Mouse (Mus musculus) intestine, postnatal 0 days (tissue): ENCODE measurements at regions not wholly inside any gene's neighbourhood (a gene's known extent, or its start where the extent isn't known, plus 50 kb on each side); places are given as distances from the start of the nearest gene placed in this dataset.

Experiments used
- ATAC-seq: fragments of 200-750 bp; cut with Nextera tagmentation; 2 replicates; pipeline ENCODE4 v1.8.0; 2017; ENCODE audit warnings: mild to moderate bottlenecking, moderate TSS enrichment, moderate library complexity
- H3K27ac ChIP-seq: fragments of 300-500 bp; sonication (generic); 2 replicates; pipeline ENCODE4 v1.5.1; 2014; ENCODE audit warnings: mild to moderate bottlenecking, low read depth, low read length, moderate library complexity
- H3K27me3 ChIP-seq: fragments of 300-500 bp; sonication (generic); replicated peaks from 2 replicates; pipeline ENCODE4 v1.6.1; 2014; ENCODE audit warnings: low read length, mixed read lengths; ENCODE audit not compliant: control insufficient read depth, insufficient read depth
- H3K36me3 ChIP-seq: fragments of 300-500 bp; sonication (generic); 2 replicates; pipeline ENCODE4 v1.6.1; 2014; ENCODE audit warnings: mild to moderate bottlenecking, moderate library complexity; ENCODE audit not compliant: control insufficient read depth, insufficient read depth
- H3K4me1 ChIP-seq: fragments of 300-500 bp; sonication (generic); replicated peaks from 2 replicates; pipeline ENCODE4 v1.6.1; 2014; ENCODE audit warnings: antibody characterized with exemption, low read length, mixed read lengths; ENCODE audit not compliant: control insufficient read depth, insufficient read depth
- H3K4me2 ChIP-seq: fragments of 300-500 bp; sonication (generic); replicated peaks from 2 replicates; pipeline ENCODE4 v1.6.1; 2014; ENCODE audit warnings: low read depth, mild to moderate bottlenecking, moderate library complexity
- H3K4me3 ChIP-seq: fragments of 300-500 bp; sonication (generic); 2 replicates; pipeline ENCODE4 v1.5.1; 2014; ENCODE audit warnings: low read depth, low read length
- H3K9ac ChIP-seq: fragments of 300-500 bp; sonication (generic); 2 replicates; pipeline ENCODE4 v1.6.1; 2014; ENCODE audit warnings: mild to moderate bottlenecking, low read depth, low read length
- H3K9me3 ChIP-seq: fragments of 300-500 bp; sonication (generic); 2 replicates; pipeline ENCODE4 v1.6.1; 2016; ENCODE audit warnings: mixed run types; ENCODE audit not compliant: control insufficient read depth
- CTCF ChIP-seq: sonication (generic); IDR thresholded peaks from 2 replicates; pipeline ENCODE4 v1.5.1; 2016; ENCODE audit warnings: low read depth, mild to moderate bottlenecking, control low read depth, antibody characterized with exemption, moderate library complexity
- WGBS: fragments of 180-500 bp; shearing (Covaris S2); extraction: QIAGEN DNeasy Blood & Tissue Kit; methylation state at CpG from one replicate; pipeline ENCODE4 v1.1.7; 2014; 5-methylcytosine and 5-hydroxymethylcytosine counted together

- Histone ChIP-seq H3K27ac (no peak overlapping the region), H3K9me3 (no peaks in the 10 kb centered on the region), H3K4me2 (no peak overlapping the region), H3K9ac (no peak overlapping the region), H3K36me3 (no peaks in the 10 kb centered on the region), H3K4me1 (no peaks in the 10 kb centered on the region), H3K27me3 (no peaks in the 10 kb centered on the region), H3K4me3 (no peak overlapping the region)
- no peak for ATAC-seq
- no peak for TF ChIP-seq CTCF
- 63% methylated on average over 5 of the region's 5 CpGs for WGBS
These were observed 417.9 kb upstream of the Zfp703 start for GRCm38 (mm10) chr8:26559196-26559595.

DNA sequence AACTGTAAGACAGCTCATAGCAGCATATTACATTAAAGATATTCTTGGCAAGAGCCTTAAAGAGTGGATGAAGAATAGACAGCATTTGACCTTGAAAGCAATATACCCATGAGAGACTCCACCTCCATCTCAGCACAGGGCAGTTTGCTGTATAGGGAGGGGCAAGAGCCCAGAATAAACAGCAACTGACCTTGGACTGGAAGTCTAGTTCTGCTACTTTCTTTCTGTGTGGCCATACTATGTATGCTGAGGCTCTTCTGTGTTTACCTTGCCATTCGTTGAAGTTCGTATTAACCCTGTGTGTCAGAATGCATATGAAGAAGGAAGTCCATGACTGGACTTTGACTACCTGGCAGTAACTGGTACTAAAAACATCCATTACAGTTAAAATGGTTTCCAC lies 414.0 kb upstream of the Zfp703 start:
- Histone ChIP-seq H3K27me3 (no peaks in the 10 kb centered on the region), H3K4me2 (no peak overlapping the region), H3K4me3 (no peak overlapping the region), H3K36me3 (no peaks in the 10 kb centered on the region), H3K4me1 (no peaks in the 10 kb centered on the region), H3K9ac (no peak overlapping the region), H3K9me3 (no peaks in the 10 kb centered on the region), H3K27ac (no peak overlapping the region)
- no peak for TF ChIP-seq CTCF
- 29% methylated on average over 2 of the region's 2 CpGs for WGBS
- ATAC-seq: 0 out of 2 replicates have a peak, but pooled peaks have one; percentile 19

- Histone ChIP-seq H3K9me3 (no peaks in the 10 kb centered on the region), H3K27ac (no peak overlapping the region), H3K4me3 (no peak overlapping the region), H3K4me1 (no peaks in the 10 kb centered on the region), H3K9ac (no peak overlapping the region), H3K36me3 (no peaks in the 10 kb centered on the region), H3K27me3 (no peaks in the 10 kb centered on the region), H3K4me2 (no peak overlapping the region)
- 100% methylated on average over 2 of the region's 2 CpGs for WGBS
- TF ChIP-seq CTCF: no peak
- no peak for ATAC-seq
These were observed 412.9 kb upstream of the Zfp703 start for GRCm38 (mm10) chr8:26564254-26564653.

DNA sequence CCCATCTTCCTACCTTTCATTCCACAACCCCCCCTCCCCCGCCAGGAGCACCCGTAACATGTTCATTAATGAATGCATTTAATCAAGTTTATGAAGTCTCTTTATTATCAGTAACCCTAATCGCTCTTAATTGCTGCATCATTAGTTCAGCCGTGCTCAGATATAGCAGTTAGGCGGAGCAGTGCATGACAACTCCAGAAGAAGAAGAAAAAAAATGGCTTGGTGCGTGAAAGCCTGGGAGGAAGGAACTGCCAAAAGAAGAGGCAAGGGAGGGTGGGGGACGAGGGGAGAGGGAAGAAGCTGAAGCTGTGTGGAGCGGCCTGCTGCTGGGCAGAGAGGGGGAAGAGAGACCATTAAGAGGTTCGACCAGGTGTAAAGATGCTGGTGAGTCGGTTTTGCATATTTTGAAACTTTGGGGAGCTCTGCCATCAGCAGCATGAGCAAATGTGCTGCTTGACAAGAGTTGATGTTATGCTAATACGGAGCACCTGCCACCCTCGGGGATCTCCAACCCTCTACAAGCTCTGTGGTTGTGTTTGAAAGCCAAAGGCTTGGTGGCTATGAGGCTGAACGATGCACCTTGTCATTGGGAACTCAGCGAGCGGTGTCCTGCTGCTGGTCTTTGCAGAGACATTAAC lies 408.6 kb upstream of the Zfp703 start:
- 76% methylated on average over 15 of the region's 15 CpGs for whole genome bisulfite sequencing

DNA sequence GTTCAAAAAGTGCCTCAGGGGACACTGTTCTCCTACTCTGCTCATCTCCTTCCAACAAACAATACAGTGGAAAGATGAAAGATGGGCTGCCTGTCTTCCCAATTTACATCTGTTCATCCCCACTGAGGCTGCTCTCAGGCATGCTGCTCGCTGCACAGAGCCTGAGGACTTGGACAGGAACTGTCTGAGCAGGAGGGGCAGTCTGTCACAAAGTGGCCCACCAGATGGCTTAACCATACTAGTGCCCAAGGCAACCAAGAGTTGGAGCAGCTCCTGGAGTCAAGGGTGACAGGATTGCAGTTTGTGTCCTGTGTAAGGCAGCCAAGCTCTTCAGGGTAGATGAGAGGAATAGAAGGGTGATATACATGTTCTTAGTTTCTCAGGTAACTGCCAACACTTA lies 388.3 kb upstream of the Zfp703 start:
- Histone ChIP-seq H3K36me3 (no peaks in the 10 kb centered on the region), H3K4me1 (peaks cover 8% of the 10 kb centered on the region; the same call in 1 of the 2 replicates), H3K27me3 (no peaks in the 10 kb centered on the region), H3K27ac (no peak overlapping the region), H3K9me3 (no peaks in the 10 kb centered on the region), H3K9ac (no peak overlapping the region), H3K4me2 (no peak overlapping the region), H3K4me3 (no peak overlapping the region)
- WGBS: 81% methylated on average over 1 of the region's 1 CpGs
- no peak for TF ChIP-seq CTCF
- ATAC-seq: no peak

More for the DNA sequence above, 408.6 kb upstream of the Zfp703 start:
- no peak overlapping the region for H3K4me3 ChIP-seq
- no peak overlapping the region for H3K4me2 ChIP-seq
- H3K9ac ChIP-seq: no peak overlapping the region
- no peak overlapping the region for H3K27ac ChIP-seq
- no peak for ATAC-seq
- H3K27me3 ChIP-seq: no peaks in the 10 kb centered on the region
- TF ChIP-seq CTCF: no peak
- no peaks in the 10 kb centered on the region for H3K36me3 ChIP-seq
- H3K9me3 ChIP-seq: no peaks in the 10 kb centered on the region
- no peaks in the 10 kb centered on the region for H3K4me1 ChIP-seq

DNA sequence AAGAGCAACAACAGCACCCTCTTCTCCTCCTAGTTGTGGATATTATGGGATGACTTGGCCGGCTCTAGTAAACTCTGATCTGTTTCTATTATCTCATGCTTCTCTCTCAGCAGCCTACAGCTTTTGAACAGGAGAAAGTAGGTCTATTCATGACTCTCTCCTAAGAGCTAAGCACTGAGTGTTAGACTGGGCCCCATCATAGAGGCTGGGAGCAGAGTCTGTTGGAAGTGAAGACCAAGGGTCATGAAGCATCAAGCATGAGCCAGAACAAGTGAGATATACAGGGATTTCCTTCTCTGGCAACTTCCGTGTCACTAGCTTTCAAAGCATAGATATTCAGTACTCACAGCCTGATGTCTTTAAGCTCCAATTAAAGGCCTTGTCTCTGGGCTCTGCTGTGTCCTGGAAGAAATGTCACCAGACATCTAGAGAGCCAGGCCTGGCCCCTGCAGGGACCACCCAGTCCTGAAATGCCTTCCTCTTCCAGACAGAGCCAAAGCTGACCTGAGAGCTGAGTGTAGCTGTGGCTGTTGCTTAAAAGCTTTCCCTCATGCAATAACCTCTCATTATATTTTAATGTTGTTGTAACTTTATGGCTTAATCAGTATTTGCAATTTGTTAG lies 386.4 kb upstream of the Zfp703 start:
- no peaks in the 10 kb centered on the region for H3K9me3 ChIP-seq
- H3K36me3 ChIP-seq: no peaks in the 10 kb centered on the region
- H3K9ac ChIP-seq: no peak overlapping the region
- peak overlapping the region; percentile 62; the same call in 1 of the 2 replicates for H3K27ac ChIP-seq
- 38% methylated on average over 2 of the region's 2 CpGs for WGBS
- no peak overlapping the region for H3K4me2 ChIP-seq
- no peak for TF ChIP-seq CTCF
- peak; percentile 85 for ATAC-seq
- peaks cover 12% of the 10 kb centered on the region; the same call in 1 of the 2 replicates for H3K4me1 ChIP-seq
- H3K4me3 ChIP-seq: no peak overlapping the region
- H3K27me3 ChIP-seq: no peaks in the 10 kb centered on the region
